Mouse (Mus musculus): ENCODE data around the gene Gm3336. TPM values are rescaled to one million over a fixed set of nuclear protein-coding genes. Genes with fewer than 3 reads are reported as not detected.

The Gm3336 gene
- polyA plus RNA-seq, 1 experiment from 2014 or later, result not detected

DNA sequence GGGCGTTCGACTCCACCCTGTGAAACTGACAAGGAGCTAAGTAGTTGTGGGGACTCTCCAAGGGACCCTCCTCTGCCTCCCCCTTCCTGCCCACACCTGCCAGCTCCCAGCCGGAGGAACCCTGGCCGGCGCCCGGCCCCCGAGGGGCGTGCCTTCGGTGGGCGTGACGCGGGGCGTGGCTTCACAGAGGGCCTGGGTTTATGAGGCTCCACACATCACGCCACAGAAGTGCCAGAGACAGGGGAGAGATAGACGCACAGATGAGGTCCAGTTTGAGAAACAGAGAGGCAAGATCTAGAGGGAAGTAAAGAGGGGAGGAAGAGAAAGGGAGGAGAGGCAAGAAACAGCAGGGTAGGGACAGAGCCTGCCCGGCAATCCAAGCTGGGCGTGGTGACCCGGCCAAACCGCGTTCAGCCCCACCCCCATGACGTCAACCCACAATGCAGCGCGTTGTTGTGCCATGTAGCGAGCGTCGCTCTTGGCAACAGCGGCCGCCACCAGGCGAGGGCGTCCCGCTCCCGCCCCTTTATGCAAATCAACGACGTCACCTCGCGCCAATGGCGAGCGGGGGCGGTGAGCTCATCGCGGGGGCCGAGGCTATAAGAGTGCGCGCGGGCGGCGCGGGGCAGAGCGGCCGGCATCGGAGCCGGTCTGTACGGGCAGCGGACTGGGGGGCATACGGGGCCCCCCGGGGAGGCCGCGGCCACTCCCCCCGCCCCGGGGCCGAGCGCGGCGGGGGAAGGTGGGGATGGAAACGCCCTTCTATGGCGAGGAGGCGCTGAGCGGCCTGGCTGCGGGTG, 19.8 kb upstream of the Gm3336 start, which contains the start of gene Jund:
Gene Jund, plus strand, starts transcription at position 640 of the 800 bp plus-strand sequence.
- 1% methylated on average over 67 of the region's 69 CpGs for whole genome bisulfite sequencing
- Histone ChIP-seq H3K36me3 (ENCODE audit: control insufficient read depth, insufficient read depth, low read length) (no peaks in the 10 kb centered on the region), H3K9ac (replicated peaks; ENCODE audit: low read depth, low read length) (peak within 1 kb of the TSS; percentile 100), H3K4me3 (ENCODE audit: low read depth, low read length) (peak within 1 kb of the TSS; percentile 93), H3K4me1 (ENCODE audit: control insufficient read depth, insufficient read depth, low read length) (peaks cover 44% of the 10 kb centered on the region), H3K27me3 (ENCODE audit: control insufficient read depth, insufficient read depth, low read length) (no peaks in the 10 kb centered on the region), H3K9me3 (ENCODE audit: control insufficient read depth, low read length) (no peaks in the 10 kb centered on the region), H3K4me2 (ENCODE audit: low read depth, low read length) (peak within 1 kb of the TSS; percentile 90), H3K27ac (ENCODE audit: low read depth, low read length) (peak within 1 kb of the TSS; percentile 99)
- peak; percentile 87 for ATAC-seq (ENCODE audit: low read depth)

DNA sequence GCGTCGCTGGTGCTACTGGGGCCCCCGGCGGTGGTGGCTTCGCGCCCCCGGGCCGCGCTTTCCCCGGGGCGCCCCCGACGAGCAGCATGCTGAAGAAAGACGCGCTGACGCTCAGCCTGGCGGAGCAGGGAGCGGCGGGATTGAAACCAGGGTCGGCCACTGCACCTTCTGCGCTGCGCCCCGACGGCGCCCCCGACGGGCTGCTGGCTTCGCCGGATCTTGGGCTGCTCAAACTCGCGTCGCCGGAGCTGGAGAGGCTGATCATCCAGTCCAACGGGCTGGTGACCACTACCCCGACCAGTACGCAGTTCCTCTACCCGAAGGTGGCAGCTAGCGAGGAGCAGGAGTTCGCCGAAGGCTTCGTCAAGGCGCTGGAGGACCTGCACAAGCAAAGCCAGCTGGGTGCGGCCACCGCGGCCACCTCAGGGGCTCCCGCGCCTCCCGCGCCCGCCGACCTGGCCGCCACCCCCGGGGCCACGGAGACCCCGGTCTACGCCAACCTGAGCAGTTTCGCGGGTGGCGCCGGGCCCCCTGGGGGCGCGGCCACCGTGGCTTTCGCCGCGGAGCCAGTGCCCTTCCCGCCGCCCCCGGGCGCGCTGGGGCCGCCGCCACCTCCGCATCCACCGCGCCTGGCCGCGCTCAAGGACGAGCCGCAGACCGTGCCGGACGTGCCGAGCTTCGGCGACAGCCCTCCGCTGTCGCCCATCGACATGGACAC, 19.1 kb upstream of the Gm3336 start:
- Histone ChIP-seq H3K9me3 (ENCODE audit: control insufficient read depth, low read length) (no peaks in the 10 kb centered on the region), H3K27me3 (ENCODE audit: control insufficient read depth, insufficient read depth, low read length) (no peaks in the 10 kb centered on the region), H3K27ac (ENCODE audit: low read depth, low read length) (peak overlapping the region; percentile 99), H3K36me3 (ENCODE audit: control insufficient read depth, insufficient read depth, low read length) (no peaks in the 10 kb centered on the region), H3K4me2 (ENCODE audit: low read depth, low read length) (peak overlapping the region; percentile 90), H3K9ac (replicated peaks; ENCODE audit: low read depth, low read length) (peak overlapping the region; percentile 100), H3K4me3 (ENCODE audit: low read depth, low read length) (peak overlapping the region; percentile 93), H3K4me1 (ENCODE audit: control insufficient read depth, insufficient read depth, low read length) (peaks cover 44% of the 10 kb centered on the region)
- ATAC-seq (ENCODE audit: low read depth), result peak; percentile 29
- WGBS, result under 1% methylated on average over 87 of the region's 89 CpGs

- no peaks in the 10 kb centered on the region for H3K36me3 ChIP-seq (ENCODE audit: control insufficient read depth, insufficient read depth, low read length)
- peak; percentile 15; the same call in 1 of the 2 replicates for ATAC-seq (ENCODE audit: low read depth)
- peak overlapping the region; percentile 100 for H3K9ac ChIP-seq (replicated peaks; ENCODE audit: low read depth, low read length)
- H3K27me3 ChIP-seq (ENCODE audit: control insufficient read depth, insufficient read depth, low read length), result no peaks in the 10 kb centered on the region
- WGBS, result under 1% methylated on average over 59 of the region's 59 CpGs
- peak overlapping the region; percentile 93 for H3K4me3 ChIP-seq (ENCODE audit: low read depth, low read length)
- H3K4me1 ChIP-seq (ENCODE audit: control insufficient read depth, insufficient read depth, low read length), result peaks cover 44% of the 10 kb centered on the region
- H3K4me2 ChIP-seq (ENCODE audit: low read depth, low read length), result peak overlapping the region; percentile 90
- H3K27ac ChIP-seq (ENCODE audit: low read depth, low read length), result peak overlapping the region; percentile 99
- H3K9me3 ChIP-seq (ENCODE audit: control insufficient read depth, low read length), result no peaks in the 10 kb centered on the region
Observed at GRCm38 (mm10) chr8:70699834-70700554, 18.3 kb upstream of the Gm3336 start.

GRCm38 (mm10) chr8:70700555-70700922, 17.8 kb upstream of the Gm3336 start:
- ATAC-seq (ENCODE audit: low read depth), result peak; percentile 29
- Histone ChIP-seq H3K36me3 (ENCODE audit: control insufficient read depth, insufficient read depth, low read length) (no peaks in the 10 kb centered on the region), H3K27me3 (ENCODE audit: control insufficient read depth, insufficient read depth, low read length) (no peaks in the 10 kb centered on the region), H3K4me1 (ENCODE audit: control insufficient read depth, insufficient read depth, low read length) (peaks cover 41% of the 10 kb centered on the region), H3K4me2 (ENCODE audit: low read depth, low read length) (peak overlapping the region; percentile 90), H3K9me3 (ENCODE audit: control insufficient read depth, low read length) (no peaks in the 10 kb centered on the region), H3K4me3 (ENCODE audit: low read depth, low read length) (peak overlapping the region; percentile 93), H3K27ac (ENCODE audit: low read depth, low read length) (peak overlapping the region; percentile 99), H3K9ac (replicated peaks; ENCODE audit: low read depth, low read length) (peak overlapping the region; percentile 100)
- WGBS, result 0% methylated on average over 20 of the region's 20 CpGs

DNA sequence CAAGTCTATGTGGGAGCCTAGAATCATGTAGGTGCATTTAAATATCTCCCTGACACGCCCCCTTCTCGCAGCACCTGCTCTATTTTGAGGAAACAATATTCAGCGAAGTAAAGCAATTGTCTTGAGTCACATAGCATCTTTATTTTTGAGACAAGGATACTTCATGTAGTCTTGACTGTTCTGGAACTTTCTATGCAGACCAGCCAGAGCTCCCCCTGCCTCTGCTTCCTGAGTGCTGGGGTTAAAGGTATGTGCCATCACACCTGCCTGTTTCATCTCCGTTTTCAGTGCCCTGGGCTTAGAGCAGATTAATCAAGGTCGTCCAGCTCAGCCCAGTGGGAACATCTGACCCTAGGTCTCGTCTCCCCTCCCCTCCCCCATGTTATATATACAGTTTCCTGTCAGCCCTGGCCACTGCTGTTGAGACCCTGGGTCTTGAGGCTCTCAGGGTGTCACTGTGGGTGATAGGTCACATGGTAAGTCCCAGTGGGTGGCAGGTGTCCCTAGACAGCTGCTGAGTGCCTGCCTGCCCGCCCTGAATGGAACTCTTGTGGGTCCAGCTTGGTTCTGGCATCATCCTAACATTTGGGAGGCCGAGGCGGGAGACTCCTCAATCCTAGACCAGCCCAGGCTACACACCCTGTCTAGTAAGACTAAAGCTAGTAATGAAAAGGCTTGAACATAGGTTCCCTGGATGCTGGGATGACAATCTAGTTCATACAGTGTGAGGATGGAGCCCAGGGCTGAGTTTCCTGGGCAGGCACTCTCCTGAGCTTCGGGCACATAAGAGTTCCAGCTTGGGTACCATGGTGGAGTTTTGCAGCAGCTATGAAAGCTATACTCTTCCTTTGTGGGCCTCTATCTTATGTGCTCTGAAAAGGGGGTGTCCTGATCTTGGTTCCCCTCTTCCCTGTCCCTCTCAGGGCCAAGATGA, 17.0 kb upstream of the Gm3336 start:
- peaks cover 37% of the 10 kb centered on the region for H3K4me1 ChIP-seq (ENCODE audit: control insufficient read depth, insufficient read depth, low read length)
- peak overlapping the region; percentile 99 for H3K27ac ChIP-seq (ENCODE audit: low read depth, low read length)
- no peaks in the 10 kb centered on the region for H3K9me3 ChIP-seq (ENCODE audit: control insufficient read depth, low read length)
- H3K27me3 ChIP-seq (ENCODE audit: control insufficient read depth, insufficient read depth, low read length), result no peaks in the 10 kb centered on the region
- H3K4me3 ChIP-seq (ENCODE audit: low read depth, low read length), result peak overlapping the region; percentile 93
- no peak for ATAC-seq (ENCODE audit: low read depth)
- H3K4me2 ChIP-seq (ENCODE audit: low read depth, low read length), result peak overlapping the region; percentile 90
- H3K9ac ChIP-seq (replicated peaks; ENCODE audit: low read depth, low read length), result peak overlapping the region; percentile 100
- 55% methylated on average over 10 of the region's 10 CpGs for WGBS
- H3K36me3 ChIP-seq (ENCODE audit: control insufficient read depth, insufficient read depth, low read length), result no peaks in the 10 kb centered on the region

DNA sequence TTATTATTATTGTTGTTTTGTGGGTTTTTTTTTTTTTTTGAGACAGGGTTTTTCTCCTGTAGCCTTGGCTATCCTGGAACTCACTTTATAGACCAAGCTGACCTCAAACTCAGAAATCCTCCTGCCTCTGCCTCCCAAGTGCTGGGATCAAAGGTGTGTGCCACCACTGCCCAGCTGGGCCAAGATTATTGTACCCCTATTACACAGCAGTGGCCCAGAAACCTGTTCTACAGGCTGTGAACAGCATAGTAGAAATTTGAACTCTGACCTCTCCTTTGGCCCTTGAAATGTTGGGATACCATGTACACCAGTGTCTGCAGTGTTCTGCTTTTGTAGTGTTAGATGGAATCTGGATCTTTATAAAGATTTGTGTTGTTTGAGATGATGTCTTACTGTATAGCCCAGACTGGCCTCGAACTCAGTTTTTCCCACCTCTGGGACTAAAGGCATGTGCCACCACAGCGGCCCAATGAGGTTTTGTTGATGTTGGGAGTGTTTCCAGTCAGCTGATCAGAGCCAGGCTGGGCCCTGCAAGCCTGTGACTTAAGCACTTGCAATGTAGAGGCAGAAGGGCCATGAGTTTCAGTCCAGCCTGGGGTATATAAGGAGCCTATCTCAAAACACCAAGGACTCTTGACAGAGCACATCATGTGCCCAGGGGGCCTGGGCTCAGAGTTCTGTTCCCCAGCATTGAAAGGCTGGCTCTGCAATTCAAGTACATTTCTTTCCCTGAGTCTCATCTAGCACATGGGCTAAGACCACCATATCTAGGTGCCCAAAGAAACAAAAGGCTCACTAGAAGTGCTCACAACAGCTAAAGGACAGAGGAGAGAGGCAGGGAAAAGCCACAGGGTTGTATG, 16.1 kb upstream of the Gm3336 start:
- Histone ChIP-seq H3K4me1 (ENCODE audit: control insufficient read depth, insufficient read depth, low read length) (peaks cover 28% of the 10 kb centered on the region), H3K9ac (replicated peaks; ENCODE audit: low read depth, low read length) (no peak overlapping the region), H3K4me2 (ENCODE audit: low read depth, low read length) (peak overlapping the region; percentile 90), H3K27ac (ENCODE audit: low read depth, low read length) (no peak overlapping the region), H3K9me3 (ENCODE audit: control insufficient read depth, low read length) (no peaks in the 10 kb centered on the region), H3K36me3 (ENCODE audit: control insufficient read depth, insufficient read depth, low read length) (no peaks in the 10 kb centered on the region), H3K4me3 (ENCODE audit: low read depth, low read length) (peak overlapping the region; percentile 93; the same call in 1 of the 2 replicates), H3K27me3 (ENCODE audit: control insufficient read depth, insufficient read depth, low read length) (no peaks in the 10 kb centered on the region)
- ATAC-seq (ENCODE audit: low read depth), result no peak
- 83% methylated on average over 2 of the region's 2 CpGs for WGBS

- 92% methylated on average over 3 of the region's 3 CpGs for WGBS
- Histone ChIP-seq H3K27ac (ENCODE audit: low read depth, low read length) (no peak overlapping the region), H3K9me3 (ENCODE audit: control insufficient read depth, low read length) (no peaks in the 10 kb centered on the region), H3K4me2 (ENCODE audit: low read depth, low read length) (peak overlapping the region; percentile 90; the same call in 1 of the 2 replicates), H3K4me3 (ENCODE audit: low read depth, low read length) (no peak overlapping the region), H3K36me3 (ENCODE audit: control insufficient read depth, insufficient read depth, low read length) (no peaks in the 10 kb centered on the region), H3K9ac (replicated peaks; ENCODE audit: low read depth, low read length) (no peak overlapping the region), H3K27me3 (ENCODE audit: control insufficient read depth, insufficient read depth, low read length) (no peaks in the 10 kb centered on the region), H3K4me1 (ENCODE audit: control insufficient read depth, insufficient read depth, low read length) (peaks cover 23% of the 10 kb centered on the region)
- ATAC-seq (ENCODE audit: low read depth), result no peak
Observed at GRCm38 (mm10) chr8:70702842-70703182, 15.5 kb upstream of the Gm3336 start.
